Mouse (Mus musculus) heart, postnatal 14 days (tissue): ENCODE data around the gene Batf3. TPM values are rescaled to one million over a fixed set of nuclear protein-coding genes. Genes with fewer than 3 reads are reported as not detected.
A peak's percentile ranks its signal among the peaks of the same experiment; 100 is the strongest.
"Not testable (repeated sequence)": the region's sequence is repeated elsewhere in the genome, so short reads cannot be mapped to it uniquely, and the experiment has no call there.

ENCODE experiments used
- DNase-seq, 2 experiments: peaks; one replicate each; pipeline ENCODE4 v3.0.0; 2021 to 2022
- intact Hi-C: fragments of 180-260 bp; cut with DNase I; formaldehyde crosslinking; loops from one replicate; pipeline ENCODE4 v1.15.1; 2025
- total RNA-seq, 2 experiments: library from RNA; stranded (reverse); gene quantifications; 2 replicates each; pipeline ENCODE4 v1.2.3; 2021

Batf3 gene
- total RNA-seq, 2 experiments from 2014 or later = not detected

GRCm38 (mm10) chr1:191124288-191124687 is 26.6 kb downstream of the Batf3 start:
- intact Hi-C loops = no loop called here
- DNase-seq = no peak

GRCm38 (mm10) chr1:191125811-191126638 is 28.4 kb downstream of the Batf3 start:
- DNase-seq = peak; percentile 78 to 84
- intact Hi-C loops = loop anchor here (5.0 kb wide), 3 partner anchors 39 to 184 kb away; no protein-coding TSS in a partner anchor

GRCm38 (mm10) chr1:191131692-191132091 is 34.0 kb downstream of the Batf3 start:
- DNase-seq = no peak
- intact Hi-C loops = no loop called here

GRCm38 (mm10) chr1:191132240-191132639 is 34.6 kb downstream of the Batf3 start:
- DNase-seq = no peak
- intact Hi-C loops = no loop called here

- intact Hi-C loops = no loop called here
- no peak for DNase-seq
Observed at GRCm38 (mm10) chr1:191132934-191133333, 35.3 kb downstream of the Batf3 start.

- no peak for DNase-seq
- intact Hi-C loops = no loop called here
Observed at GRCm38 (mm10) chr1:191135406-191135805, 37.8 kb downstream of the Batf3 start.

GRCm38 (mm10) chr1:191138436-191138835 is 40.8 kb downstream of the Batf3 start:
- intact Hi-C loops = no loop called here
- DNase-seq = no peak

GRCm38 (mm10) chr1:191138874-191139495 is 41.3 kb downstream of the Batf3 start:
- intact Hi-C loops = no loop called here
- DNase-seq = no peak

GRCm38 (mm10) chr1:191140983-191141382 is 43.3 kb downstream of the Batf3 start:
- no peak for DNase-seq
- intact Hi-C loops = no loop called here

GRCm38 (mm10) chr1:191149489-191149888 is 51.8 kb downstream of the Batf3 start:
- DNase-seq, intact Hi-C loops: not testable (repeated sequence)

- intact Hi-C loops = no loop called here
- DNase-seq = no peak
Observed at GRCm38 (mm10) chr1:191150924-191151605, 53.4 kb downstream of the Batf3 start.

- peak; percentile 33 to 62 for DNase-seq
- intact Hi-C loops = loop anchor here (2.0 kb wide), 1 partner anchor 122 kb away; no protein-coding TSS in a partner anchor
Observed at GRCm38 (mm10) chr1:191153052-191153451, 55.4 kb downstream of the Batf3 start.

GRCm38 (mm10) chr1:191154314-191154713 is 56.7 kb downstream of the Batf3 start:
- intact Hi-C loops = no loop called here
- DNase-seq = no peak

Other genes with a start within 250 kb of the Batf3 start
- gene Rps6kc1, start 186.1 kb upstream of the Batf3 start, total RNA-seq = 10 to 100 TPM; 16.3 to 19.2 TPM
- gene Angel2, start 172.7 kb upstream of the Batf3 start, total RNA-seq = 10 to 100 TPM; 30.1 to 33.0 TPM
- gene Vash2, start 118.6 kb upstream of the Batf3 start, total RNA-seq = 1 to 10 TPM; 1.4 to 1.7 TPM
- gene Flvcr1, start 71.7 kb upstream of the Batf3 start, total RNA-seq = 1 to 10 TPM; 6.4 to 7.0 TPM
- gene Spata45, start 61.2 kb upstream of the Batf3 start, total RNA-seq = not detected
- gene Tatdn3, start 34.9 kb upstream of the Batf3 start, total RNA-seq = 10 to 100 TPM; 14.4 to 20.7 TPM
- gene Nsl1, start 34.8 kb upstream of the Batf3 start, total RNA-seq = 1 to 10 TPM in 1 of 2 experiments, under 1 TPM in 1; 0.65 to 1.4 TPM
- not detected for gene Fam71a, start 67.0 kb downstream of the Batf3 start, total RNA-seq
- gene Atf3, start 120.2 kb downstream of the Batf3 start, total RNA-seq = 1 to 10 TPM; 4.5 to 9.5 TPM
- gene Nenf, start 220.3 kb downstream of the Batf3 start, total RNA-seq = 100 to 1,000 TPM in 1 of 2 experiments, 10 to 100 TPM in 1; 96.9 to 104 TPM
- 1 to 10 TPM; 3.4 to 4.7 TPM for gene Tmem206, start 228.1 kb downstream of the Batf3 start, total RNA-seq